Mouse (Mus musculus): Measurements from ENCODE around the gene Adrm1. TPM values are rescaled to one million over a fixed set of nuclear protein-coding genes. Genes with fewer than 3 reads are reported as not detected.
"Not testable (repeated sequence)": the region's sequence is repeated elsewhere in the genome, so short reads cannot be mapped to it uniquely, and the experiment has no call there.

Gene Adrm1
- polyA plus RNA-seq, 1 experiment from 2014 or later, result 158 TPM

DNA sequence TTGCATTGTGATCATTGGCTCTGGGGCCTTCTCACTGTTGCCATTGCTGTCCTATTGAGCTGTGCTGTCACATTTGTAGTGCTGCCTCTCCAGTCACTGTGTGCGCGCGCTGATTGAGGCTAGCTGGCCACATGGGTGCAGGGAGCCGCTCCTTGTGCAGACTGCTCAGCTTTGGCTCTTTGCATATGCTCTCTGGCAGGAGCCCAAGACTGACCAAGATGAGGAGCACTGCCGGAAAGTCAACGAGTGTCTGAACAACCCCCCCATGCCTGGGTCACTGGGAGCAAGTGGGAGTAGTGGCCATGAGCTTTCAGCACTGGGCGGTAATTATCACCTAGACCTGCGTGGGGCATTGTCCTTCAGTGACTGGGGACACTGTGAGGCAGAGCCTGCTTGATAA, 2.4 kb downstream of the Adrm1 start:
- H3K27ac ChIP-seq (replicated peaks; ENCODE audit: low read depth, low read length); ATAC-seq (ENCODE audit: low FRiP score, low TSS enrichment); H3K9me3 ChIP-seq (ENCODE audit: control insufficient read depth, low read length); H3K4me2 ChIP-seq (ENCODE audit: low read length); H3K27me3 ChIP-seq (ENCODE audit: control insufficient read depth, insufficient read depth, low read length); H3K4me3 ChIP-seq (replicated peaks; ENCODE audit: low read depth, low read length); DNase-seq; H3K9ac ChIP-seq (replicated peaks; ENCODE audit: low read length): not testable (repeated sequence)
- peaks cover 14% of the 10 kb centered on the region for H3K4me1 ChIP-seq (ENCODE audit: control insufficient read depth, insufficient read depth, low read length)
- 93% methylated on average over 8 of the region's 8 CpGs for WGBS
- peaks cover 58% of the 10 kb centered on the region for H3K36me3 ChIP-seq (ENCODE audit: control insufficient read depth, insufficient read depth, low read length)

DNA sequence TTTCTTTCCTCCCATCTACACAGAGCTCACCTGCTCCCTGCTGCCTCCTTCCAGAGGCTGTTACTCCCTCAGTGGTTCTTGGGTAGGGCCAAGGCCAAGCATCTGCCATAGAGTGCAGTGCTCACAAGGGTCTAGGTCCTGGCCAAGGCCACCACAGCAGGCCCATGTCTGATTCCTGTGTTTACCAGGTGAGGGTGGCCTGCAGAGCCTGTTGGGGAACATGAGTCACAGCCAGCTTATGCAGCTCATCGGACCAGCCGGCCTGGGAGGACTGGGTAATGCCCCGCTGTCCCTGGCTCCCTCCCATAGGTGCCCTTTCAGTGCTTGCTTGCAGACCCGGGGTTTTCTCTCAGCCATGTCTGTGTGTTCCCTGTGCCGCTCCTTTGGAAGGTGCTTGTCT, 2.8 kb downstream of the Adrm1 start:
- H3K27ac ChIP-seq (replicated peaks; ENCODE audit: low read depth, low read length), result no peak overlapping the region

DNA sequence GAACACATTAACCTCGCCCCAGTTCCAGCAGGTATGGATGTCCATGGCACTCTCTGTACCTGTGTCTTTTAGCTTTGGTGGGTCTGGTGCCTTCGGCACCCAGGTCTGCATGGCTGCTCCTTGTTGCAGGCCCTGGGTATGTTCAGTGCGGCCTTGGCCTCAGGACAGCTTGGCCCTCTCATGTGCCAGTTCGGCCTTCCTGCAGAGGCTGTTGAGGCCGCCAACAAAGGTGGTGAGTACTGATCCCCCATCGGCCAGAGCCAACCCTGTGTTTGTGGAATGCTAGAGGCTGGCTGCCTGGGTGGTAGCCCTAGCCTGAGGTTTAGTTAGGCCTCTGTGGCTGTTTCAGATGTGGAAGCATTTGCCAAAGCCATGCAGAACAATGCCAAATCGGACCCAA, 4.4 kb downstream of the Adrm1 start:
- H3K4me1 ChIP-seq (ENCODE audit: control insufficient read depth, insufficient read depth, low read length), result peaks cover 14% of the 10 kb centered on the region
- DNase-seq (no peak), ATAC-seq (ENCODE audit: low FRiP score, low TSS enrichment) (no peak)
- H3K36me3 ChIP-seq (ENCODE audit: control insufficient read depth, insufficient read depth, low read length), result peaks cover 67% of the 10 kb centered on the region
- no peak overlapping the region for H3K9ac ChIP-seq (replicated peaks; ENCODE audit: low read length)
- no peaks in the 10 kb centered on the region for H3K27me3 ChIP-seq (ENCODE audit: control insufficient read depth, insufficient read depth, low read length)
- H3K4me2 ChIP-seq (ENCODE audit: low read length), result no peak overlapping the region
- H3K4me3 ChIP-seq (replicated peaks; ENCODE audit: low read depth, low read length), result no peak overlapping the region
- no peaks in the 10 kb centered on the region for H3K9me3 ChIP-seq (ENCODE audit: control insufficient read depth, low read length)
- H3K27ac ChIP-seq (replicated peaks; ENCODE audit: low read depth, low read length), result no peak overlapping the region
- WGBS, result 92% methylated on average over 7 of the region's 7 CpGs

More for the DNA sequence above, 2.8 kb downstream of the Adrm1 start:
- no peaks in the 10 kb centered on the region for H3K9me3 ChIP-seq (ENCODE audit: control insufficient read depth, low read length)
- 95% methylated on average over 5 of the region's 5 CpGs for WGBS
- no peaks in the 10 kb centered on the region for H3K27me3 ChIP-seq (ENCODE audit: control insufficient read depth, insufficient read depth, low read length)
- H3K4me2 ChIP-seq (ENCODE audit: low read length), result no peak overlapping the region
- ATAC-seq (ENCODE audit: low FRiP score, low TSS enrichment) (no peak), DNase-seq (no peak)
- H3K9ac ChIP-seq (replicated peaks; ENCODE audit: low read length), result no peak overlapping the region
- peaks cover 14% of the 10 kb centered on the region for H3K4me1 ChIP-seq (ENCODE audit: control insufficient read depth, insufficient read depth, low read length)
- no peak overlapping the region for H3K4me3 ChIP-seq (replicated peaks; ENCODE audit: low read depth, low read length)
- H3K36me3 ChIP-seq (ENCODE audit: control insufficient read depth, insufficient read depth, low read length), result peaks cover 62% of the 10 kb centered on the region

DNA sequence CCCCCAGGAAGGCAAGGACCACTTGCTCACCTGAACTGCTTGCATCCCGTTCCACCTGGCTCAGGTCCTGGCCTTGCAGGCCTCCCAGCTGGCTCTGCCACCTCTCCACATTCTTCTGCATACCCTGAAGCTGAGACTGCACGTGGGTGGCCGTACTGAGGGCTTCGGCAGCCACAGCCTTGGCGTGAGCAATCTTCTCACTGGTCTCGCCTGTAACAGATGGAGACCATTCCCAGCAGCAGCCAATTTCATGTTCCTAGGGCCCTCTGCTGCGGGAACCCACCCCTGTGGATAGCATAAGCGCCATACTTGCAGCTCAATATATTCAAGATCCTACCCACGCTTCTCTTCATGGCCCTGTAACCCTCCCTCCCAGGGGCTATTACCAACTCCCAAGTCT, 10.3 kb downstream of the Adrm1 start:
- Histone ChIP-seq H3K9ac (replicated peaks; ENCODE audit: low read length) (no peak overlapping the region), H3K27me3 (ENCODE audit: control insufficient read depth, insufficient read depth, low read length) (no peaks in the 10 kb centered on the region), H3K27ac (replicated peaks; ENCODE audit: low read depth, low read length) (no peak overlapping the region), H3K9me3 (ENCODE audit: control insufficient read depth, low read length) (no peaks in the 10 kb centered on the region), H3K4me3 (replicated peaks; ENCODE audit: low read depth, low read length) (no peak overlapping the region), H3K4me2 (ENCODE audit: low read length) (no peak overlapping the region), H3K36me3 (ENCODE audit: control insufficient read depth, insufficient read depth, low read length) (peaks cover 30% of the 10 kb centered on the region), H3K4me1 (ENCODE audit: control insufficient read depth, insufficient read depth, low read length) (no peaks in the 10 kb centered on the region)
- ATAC-seq (ENCODE audit: low FRiP score, low TSS enrichment), result no peak
- WGBS, result 90% methylated on average over 9 of the region's 9 CpGs
- DNase-seq, result no peak

- no peaks in the 10 kb centered on the region for H3K9me3 ChIP-seq (ENCODE audit: control insufficient read depth, low read length)
- no peak for ATAC-seq (ENCODE audit: low FRiP score, low TSS enrichment)
- H3K27me3 ChIP-seq (ENCODE audit: control insufficient read depth, insufficient read depth, low read length), result no peaks in the 10 kb centered on the region
- no peaks in the 10 kb centered on the region for H3K4me1 ChIP-seq (ENCODE audit: control insufficient read depth, insufficient read depth, low read length)
- H3K9ac ChIP-seq (replicated peaks; ENCODE audit: low read length), result no peak overlapping the region
- no peak overlapping the region for H3K4me2 ChIP-seq (ENCODE audit: low read length)
- H3K36me3 ChIP-seq (ENCODE audit: control insufficient read depth, insufficient read depth, low read length), result peaks cover 4% of the 10 kb centered on the region; the same call in 1 of the 2 replicates
- no peak overlapping the region for H3K4me3 ChIP-seq (replicated peaks; ENCODE audit: low read depth, low read length)
- no peak for DNase-seq
- 90% methylated on average over 24 of the region's 24 CpGs for WGBS
- no peak overlapping the region for H3K27ac ChIP-seq (replicated peaks; ENCODE audit: low read depth, low read length)
Observed at GRCm38 (mm10) chr2:180184011-180184751, 12.9 kb downstream of the Adrm1 start.

GRCm38 (mm10) chr2:180184752-180185109, 13.4 kb downstream of the Adrm1 start:
- ATAC-seq (ENCODE audit: low FRiP score, low TSS enrichment), result no peak
- Histone ChIP-seq H3K27ac (replicated peaks; ENCODE audit: low read depth, low read length) (no peak overlapping the region), H3K4me1 (ENCODE audit: control insufficient read depth, insufficient read depth, low read length) (no peaks in the 10 kb centered on the region), H3K36me3 (ENCODE audit: control insufficient read depth, insufficient read depth, low read length) (no peaks in the 10 kb centered on the region), H3K9ac (replicated peaks; ENCODE audit: low read length) (no peak overlapping the region), H3K9me3 (ENCODE audit: control insufficient read depth, low read length) (no peaks in the 10 kb centered on the region), H3K4me2 (ENCODE audit: low read length) (no peak overlapping the region), H3K27me3 (ENCODE audit: control insufficient read depth, insufficient read depth, low read length) (no peaks in the 10 kb centered on the region), H3K4me3 (replicated peaks; ENCODE audit: low read depth, low read length) (no peak overlapping the region)
- 83% methylated on average over 6 of the region's 6 CpGs for WGBS
- no peak for DNase-seq

DNA sequence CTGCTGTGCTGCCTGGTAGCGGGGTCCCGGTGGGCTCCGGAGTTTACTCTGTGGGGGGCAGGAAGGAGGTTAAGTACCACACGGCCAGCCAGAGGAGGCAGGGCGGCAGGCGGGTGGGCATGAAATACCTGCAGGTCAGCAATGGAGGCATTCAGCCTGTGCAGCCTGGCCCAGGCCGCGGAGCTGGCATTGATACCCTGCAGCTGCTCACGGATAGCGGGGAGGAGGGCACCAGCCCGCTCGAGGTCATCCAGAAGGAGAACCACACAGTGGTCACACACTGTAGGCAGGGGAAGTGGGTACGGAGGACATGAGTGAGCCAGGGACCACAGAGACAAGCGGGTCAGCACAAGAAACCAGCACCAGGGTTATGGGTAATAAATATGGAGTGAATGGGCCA, 14.4 kb downstream of the Adrm1 start:
- Histone ChIP-seq H3K4me2 (ENCODE audit: low read length) (no peak overlapping the region), H3K36me3 (ENCODE audit: control insufficient read depth, insufficient read depth, low read length) (no peaks in the 10 kb centered on the region), H3K27me3 (ENCODE audit: control insufficient read depth, insufficient read depth, low read length) (no peaks in the 10 kb centered on the region), H3K4me1 (ENCODE audit: control insufficient read depth, insufficient read depth, low read length) (no peaks in the 10 kb centered on the region), H3K9ac (replicated peaks; ENCODE audit: low read length) (no peak overlapping the region), H3K9me3 (ENCODE audit: control insufficient read depth, low read length) (no peaks in the 10 kb centered on the region), H3K4me3 (replicated peaks; ENCODE audit: low read depth, low read length) (no peak overlapping the region), H3K27ac (replicated peaks; ENCODE audit: low read depth, low read length) (no peak overlapping the region)
- DNase-seq, result no peak
- WGBS, result 94% methylated on average over 14 of the region's 14 CpGs
- ATAC-seq (ENCODE audit: low FRiP score, low TSS enrichment), result no peak

DNA sequence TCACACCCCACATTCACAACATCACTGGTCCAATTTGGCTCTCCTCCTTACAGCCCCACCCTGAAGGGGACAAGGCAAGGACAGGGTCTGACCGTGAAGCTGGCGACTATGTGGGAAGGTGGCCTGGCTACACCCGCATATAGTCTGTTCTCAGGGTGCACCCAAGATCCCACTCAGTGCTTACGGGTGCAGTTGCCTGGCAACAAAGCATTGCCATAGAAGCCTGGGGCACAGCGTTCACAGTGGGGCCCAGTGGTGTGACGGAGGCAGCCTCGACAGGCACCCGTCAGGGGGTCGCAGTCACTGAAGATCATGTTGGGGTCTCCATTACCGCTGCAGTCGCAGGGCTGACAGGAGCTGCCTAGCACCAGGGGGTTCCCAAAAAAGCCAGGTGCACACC, 16.1 kb downstream of the Adrm1 start:
- Histone ChIP-seq H3K27me3 (ENCODE audit: control insufficient read depth, insufficient read depth, low read length) (no peaks in the 10 kb centered on the region), H3K4me3 (replicated peaks; ENCODE audit: low read depth, low read length) (no peak overlapping the region), H3K36me3 (ENCODE audit: control insufficient read depth, insufficient read depth, low read length) (no peaks in the 10 kb centered on the region), H3K4me2 (ENCODE audit: low read length) (no peak overlapping the region), H3K4me1 (ENCODE audit: control insufficient read depth, insufficient read depth, low read length) (no peaks in the 10 kb centered on the region), H3K9ac (replicated peaks; ENCODE audit: low read length) (no peak overlapping the region), H3K27ac (replicated peaks; ENCODE audit: low read depth, low read length) (no peak overlapping the region), H3K9me3 (ENCODE audit: control insufficient read depth, low read length) (no peaks in the 10 kb centered on the region)
- ATAC-seq (ENCODE audit: low FRiP score, low TSS enrichment) (no peak), DNase-seq (no peak)
- WGBS, result 84% methylated on average over 11 of the region's 11 CpGs

DNA sequence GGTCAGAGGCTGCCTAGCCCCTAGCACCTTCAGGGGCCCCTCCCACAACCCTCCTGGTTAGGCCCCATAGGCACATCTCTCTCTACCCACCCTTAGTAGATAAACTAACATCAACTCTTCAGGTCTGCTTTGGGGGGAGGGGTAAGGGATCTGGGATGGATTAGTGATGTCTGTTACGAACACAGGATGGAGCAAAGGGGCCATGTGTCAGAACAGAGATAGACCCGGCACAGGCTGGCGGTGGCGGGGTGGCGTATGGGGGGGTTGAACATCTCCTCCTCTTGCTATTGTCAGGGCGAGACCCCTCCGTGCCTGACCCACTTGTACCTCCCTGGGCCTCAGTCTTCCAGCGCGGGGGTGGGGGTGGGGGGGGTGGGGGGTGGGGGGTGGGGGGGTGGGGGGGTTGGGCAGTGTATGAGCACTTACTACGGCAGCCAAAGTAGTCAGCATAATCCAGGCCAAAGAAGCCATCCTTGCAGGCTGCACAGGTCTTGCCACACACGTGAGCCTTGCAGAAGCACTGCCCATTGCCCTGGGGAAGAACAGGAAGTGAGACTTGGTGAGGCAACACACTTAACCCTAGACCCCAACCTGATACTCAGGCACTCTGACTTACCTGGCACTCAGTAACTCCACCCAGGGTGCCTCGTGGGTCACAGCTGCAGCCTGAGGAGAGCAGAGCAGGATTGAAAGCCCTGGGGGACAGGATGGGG, 25.5 kb downstream of the Adrm1 start:
- Histone ChIP-seq H3K4me1 (ENCODE audit: control insufficient read depth, insufficient read depth, low read length) (no peaks in the 10 kb centered on the region), H3K9me3 (ENCODE audit: control insufficient read depth, low read length) (no peaks in the 10 kb centered on the region), H3K4me2 (ENCODE audit: low read length) (no peak overlapping the region), H3K27me3 (ENCODE audit: control insufficient read depth, insufficient read depth, low read length) (no peaks in the 10 kb centered on the region), H3K36me3 (ENCODE audit: control insufficient read depth, insufficient read depth, low read length) (no peaks in the 10 kb centered on the region), H3K27ac (replicated peaks; ENCODE audit: low read depth, low read length) (no peak overlapping the region), H3K9ac (replicated peaks; ENCODE audit: low read length) (no peak overlapping the region), H3K4me3 (replicated peaks; ENCODE audit: low read depth, low read length) (no peak overlapping the region)
- WGBS, result 80% methylated on average over 12 of the region's 12 CpGs
- ATAC-seq (ENCODE audit: low FRiP score, low TSS enrichment), result no peak
- DNase-seq, result no peak

Measured in midbrain, embryonic 14.5 days (tissue).